Mouse (Mus musculus): ENCODE measurements at regions not wholly inside any gene's neighbourhood (a gene's known extent, or its start where the extent isn't known, plus 50 kb on each side); places are given as distances from the start of the nearest gene placed in this dataset.

DNA sequence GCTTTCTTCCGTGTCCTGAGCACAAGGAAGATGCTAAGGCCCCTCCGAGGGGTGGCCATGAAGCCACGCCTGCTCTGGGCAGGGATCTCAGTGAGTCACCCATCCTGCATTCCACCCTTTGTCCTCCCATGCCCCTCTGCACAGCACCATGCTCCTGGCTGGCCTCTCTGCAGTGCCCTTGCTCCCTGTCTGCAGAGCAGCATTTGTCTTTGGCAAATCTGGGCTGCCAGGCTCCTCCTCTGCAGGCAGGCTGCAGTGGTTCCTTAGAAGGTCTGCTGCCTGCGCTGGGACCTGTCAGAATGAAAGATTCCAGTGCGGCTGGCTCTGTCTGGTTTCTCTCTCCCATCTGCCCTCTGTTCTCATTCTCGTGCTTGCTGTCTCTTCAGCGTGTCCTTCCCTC is 111.3 kb upstream of the Xcl1 start:
- 21% methylated on average over 7 of the region's 7 CpGs for WGBS
- peak; percentile 20 for DNase-seq (ENCODE audit: low spot score)
- no peak overlapping the region for H3K4me3 ChIP-seq
- no peaks in the 10 kb centered on the region for H3K36me3 ChIP-seq
- peak overlapping the region; percentile 71 for H3K27ac ChIP-seq
- no peaks in the 10 kb centered on the region for H3K9me3 ChIP-seq
- peaks cover 17% of the 10 kb centered on the region for H3K4me1 ChIP-seq (replicated peaks)
- H3K27me3 ChIP-seq (ENCODE audit: insufficient read depth, poor library complexity, severe bottlenecking): no peaks in the 10 kb centered on the region

DNA sequence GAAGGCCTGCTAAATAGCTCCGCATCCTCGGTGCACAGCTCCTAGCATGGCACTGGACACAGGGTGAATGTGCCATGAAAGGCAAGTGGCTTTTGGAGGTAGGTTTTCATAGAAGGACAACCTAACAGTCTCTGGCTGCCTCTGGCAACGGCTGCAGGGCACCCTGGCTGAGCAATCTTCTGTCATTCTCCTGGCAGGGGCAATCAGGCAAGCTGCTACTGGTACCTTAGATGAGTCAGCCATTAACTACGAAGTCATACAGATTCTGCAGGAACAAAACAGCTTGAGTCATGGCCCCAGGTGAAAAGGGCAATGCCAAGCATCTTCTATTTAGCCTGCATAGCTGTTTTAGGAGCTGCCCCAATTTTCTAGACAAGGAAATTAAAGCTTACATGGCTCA is 110.7 kb upstream of the Xcl1 start:
- no peaks in the 10 kb centered on the region for H3K9me3 ChIP-seq
- H3K4me1 ChIP-seq (replicated peaks): peaks cover 17% of the 10 kb centered on the region
- H3K4me3 ChIP-seq: no peak overlapping the region
- H3K27ac ChIP-seq: peak overlapping the region; percentile 71; the same call in 1 of the 2 replicates
- H3K27me3 ChIP-seq (ENCODE audit: insufficient read depth, poor library complexity, severe bottlenecking): no peaks in the 10 kb centered on the region
- 76% methylated on average over 4 of the region's 4 CpGs for WGBS
- no peaks in the 10 kb centered on the region for H3K36me3 ChIP-seq
- DNase-seq (ENCODE audit: low spot score): no peak

DNA sequence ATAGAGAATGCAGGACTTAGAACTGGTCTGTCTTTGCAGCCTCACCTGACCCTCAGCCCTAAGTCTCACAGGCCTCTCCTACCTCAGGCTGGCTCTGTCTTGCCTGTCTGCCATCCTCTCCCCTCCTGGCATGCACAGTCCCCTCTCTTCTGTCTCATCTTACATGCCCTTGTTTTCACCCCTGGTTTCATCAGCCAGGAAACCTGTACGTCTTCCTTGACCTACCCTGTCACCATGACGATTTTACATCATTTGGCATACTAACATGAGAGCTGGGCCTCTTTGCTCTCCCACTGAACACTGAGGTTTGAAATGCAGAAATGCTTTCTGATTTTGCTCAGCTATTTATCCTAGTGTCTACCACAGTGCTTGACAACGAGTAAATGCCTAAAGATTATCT is 108.0 kb upstream of the Xcl1 start:
- H3K27ac ChIP-seq: no peak overlapping the region
- peaks cover 17% of the 10 kb centered on the region for H3K4me1 ChIP-seq (replicated peaks)
- H3K4me3 ChIP-seq: no peak overlapping the region
- no peaks in the 10 kb centered on the region for H3K27me3 ChIP-seq (ENCODE audit: insufficient read depth, poor library complexity, severe bottlenecking)
- DNase-seq (ENCODE audit: low spot score): no peak
- no peaks in the 10 kb centered on the region for H3K9me3 ChIP-seq
- no peaks in the 10 kb centered on the region for H3K36me3 ChIP-seq
- 56% methylated on average over 3 of the region's 3 CpGs for WGBS

DNA sequence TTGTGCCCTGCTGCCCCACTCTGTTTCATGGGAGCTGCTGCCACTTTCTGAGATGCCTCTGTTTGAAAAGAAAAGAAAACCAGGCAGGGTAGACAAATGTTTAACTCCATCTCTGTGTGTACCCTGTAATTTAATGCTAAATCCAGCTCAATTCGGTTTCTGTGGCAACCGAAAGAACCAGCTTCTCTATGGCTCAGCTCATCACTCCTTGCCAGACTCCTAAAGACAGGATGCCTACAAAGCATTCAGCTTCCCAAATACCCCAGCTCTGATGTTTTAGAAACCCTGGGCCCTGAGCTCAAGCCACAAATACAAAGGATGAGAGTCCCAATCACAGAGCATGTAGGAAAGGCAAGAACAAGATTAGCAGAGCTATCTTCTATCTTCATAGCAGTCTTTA is 106.8 kb upstream of the Xcl1 start:
- H3K4me3 ChIP-seq: no peak overlapping the region
- H3K36me3 ChIP-seq: no peaks in the 10 kb centered on the region
- no peaks in the 10 kb centered on the region for H3K27me3 ChIP-seq (ENCODE audit: insufficient read depth, poor library complexity, severe bottlenecking)
- H3K4me1 ChIP-seq (replicated peaks): peaks cover 17% of the 10 kb centered on the region
- no peak overlapping the region for H3K27ac ChIP-seq
- WGBS: 83% methylated on average over 2 of the region's 2 CpGs
- H3K9me3 ChIP-seq: no peaks in the 10 kb centered on the region
- DNase-seq (ENCODE audit: low spot score): no peak

DNA sequence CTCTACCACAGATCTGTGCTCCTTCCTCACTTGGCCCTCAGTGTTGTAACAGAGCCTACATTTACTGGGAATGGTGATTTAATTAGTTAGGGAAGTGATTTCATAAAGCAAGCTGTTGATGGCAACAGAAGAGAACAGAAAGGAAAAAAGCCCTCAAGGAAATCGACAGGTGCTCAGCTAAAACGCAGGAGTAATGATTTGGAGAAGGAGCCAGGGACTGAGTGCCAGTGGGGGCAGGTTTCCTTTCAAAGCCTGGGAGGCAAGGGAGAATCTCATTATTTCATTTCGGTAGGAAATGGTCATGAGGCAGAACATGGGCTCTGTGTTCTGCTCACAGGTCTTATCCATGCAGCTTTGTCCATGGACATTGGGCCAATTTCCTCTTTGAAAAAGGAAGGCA is 101.3 kb upstream of the Xcl1 start:
- no peak for DNase-seq (ENCODE audit: low spot score)
- H3K4me1 ChIP-seq (replicated peaks): no peaks in the 10 kb centered on the region
- H3K9me3 ChIP-seq: no peaks in the 10 kb centered on the region
- no peaks in the 10 kb centered on the region for H3K27me3 ChIP-seq (ENCODE audit: insufficient read depth, poor library complexity, severe bottlenecking)
- no peak overlapping the region for H3K4me3 ChIP-seq
- H3K36me3 ChIP-seq: no peaks in the 10 kb centered on the region
- H3K27ac ChIP-seq: no peak overlapping the region
- WGBS: 77% methylated on average over 3 of the region's 3 CpGs

DNA sequence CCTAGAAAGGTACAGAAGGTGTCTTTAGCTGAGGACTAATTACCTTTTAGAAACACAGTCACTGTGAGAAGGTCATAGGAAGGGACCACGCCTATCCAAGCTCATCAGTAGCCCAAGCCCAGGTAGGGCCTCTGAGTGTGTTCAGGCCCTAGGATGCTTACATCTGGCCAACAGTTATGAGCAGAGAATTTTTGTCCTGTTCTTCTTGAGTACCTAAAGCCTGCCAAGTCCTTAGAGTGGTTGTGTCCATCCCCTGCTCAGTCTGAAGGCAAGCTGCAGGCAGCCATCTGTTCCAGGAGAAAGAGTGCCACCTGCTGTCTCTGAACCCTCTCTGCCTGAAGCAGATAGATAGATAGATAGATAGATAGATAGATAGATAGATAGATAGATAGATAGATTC is 100.3 kb upstream of the Xcl1 start:
- Histone ChIP-seq H3K27me3 (ENCODE audit: insufficient read depth, poor library complexity, severe bottlenecking) (no peaks in the 10 kb centered on the region), H3K4me3 (no peak overlapping the region), H3K9me3 (no peaks in the 10 kb centered on the region), H3K27ac (no peak overlapping the region), H3K36me3 (no peaks in the 10 kb centered on the region), H3K4me1 (replicated peaks) (no peaks in the 10 kb centered on the region)
- DNase-seq (ENCODE audit: low spot score): no peak
- 79% methylated on average over 1 of the region's 1 CpGs for WGBS

DNA sequence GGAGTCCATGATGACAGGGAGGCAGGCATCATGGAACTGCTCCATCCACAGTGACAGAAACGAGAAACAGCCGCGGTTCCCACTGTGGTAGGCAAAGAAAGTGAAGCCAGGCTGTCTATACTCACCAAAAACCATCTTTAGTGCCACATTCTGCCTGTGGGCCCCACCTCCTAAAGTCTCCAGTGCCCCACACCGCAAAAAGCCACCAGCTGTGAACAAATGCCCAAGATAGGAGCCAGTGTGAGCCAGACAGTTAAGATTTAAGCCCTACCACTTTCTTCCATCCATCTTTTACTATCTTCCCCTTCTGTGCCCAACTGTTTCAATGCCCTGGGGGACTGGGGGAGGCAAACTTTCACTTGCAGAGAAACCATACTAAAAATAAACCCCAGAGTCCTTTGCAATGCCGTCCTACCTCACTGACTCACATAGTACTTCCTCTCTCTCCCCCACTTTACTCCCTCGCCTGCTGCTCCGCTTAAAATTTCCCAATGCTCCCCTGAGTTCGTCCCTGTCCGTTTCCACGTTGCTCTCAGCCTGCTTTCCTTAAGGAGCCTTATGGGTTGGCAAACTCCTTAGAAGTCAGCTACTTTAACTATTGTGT is 85.7 kb upstream of the Xcl1 start:
- DNase-seq (ENCODE audit: low spot score): no peak
- no peak overlapping the region for H3K4me3 ChIP-seq
- peaks cover 13% of the 10 kb centered on the region; the same call in 1 of the 2 replicates for H3K4me1 ChIP-seq (replicated peaks)
- H3K36me3 ChIP-seq: no peaks in the 10 kb centered on the region
- no peaks in the 10 kb centered on the region for H3K9me3 ChIP-seq
- no peak overlapping the region for H3K27ac ChIP-seq
- 79% methylated on average over 10 of the region's 10 CpGs for WGBS
- no peaks in the 10 kb centered on the region for H3K27me3 ChIP-seq (ENCODE audit: insufficient read depth, poor library complexity, severe bottlenecking)

DNA sequence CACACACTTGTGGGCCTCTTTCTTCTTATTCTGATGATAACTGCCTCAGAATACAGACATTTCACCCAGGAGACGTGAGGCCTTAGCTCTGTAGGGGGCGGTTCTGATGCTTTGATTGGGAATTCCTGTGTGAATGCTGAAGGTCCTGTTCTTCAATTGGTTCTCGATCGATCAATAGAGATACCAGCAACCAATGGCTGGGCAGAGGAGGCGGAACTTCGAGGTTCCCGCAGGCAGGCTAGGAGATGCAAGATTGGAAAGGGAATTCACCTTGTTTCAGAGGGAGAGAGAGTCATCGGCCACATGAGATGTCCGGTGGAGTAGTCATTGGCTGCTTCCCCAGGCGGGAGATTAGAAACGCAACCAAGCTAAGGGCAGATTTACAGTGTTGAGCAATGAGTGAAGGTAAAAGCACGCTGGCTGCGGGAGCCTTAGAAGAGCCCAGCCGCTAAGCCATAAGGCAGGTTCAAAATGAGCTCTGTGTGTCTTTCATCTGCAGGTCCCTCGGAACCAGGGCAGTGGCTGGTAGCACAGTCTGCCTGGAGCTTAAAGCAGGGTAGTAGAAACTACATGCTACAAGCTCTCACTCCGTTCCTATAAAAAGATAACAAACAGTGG is 83.5 kb upstream of the Xcl1 start:
- Histone ChIP-seq H3K9me3 (no peaks in the 10 kb centered on the region), H3K27me3 (ENCODE audit: insufficient read depth, poor library complexity, severe bottlenecking) (no peaks in the 10 kb centered on the region), H3K27ac (peak overlapping the region; percentile 82), H3K4me1 (replicated peaks) (peaks cover 13% of the 10 kb centered on the region; the same call in 1 of the 2 replicates), H3K4me3 (peak overlapping the region; percentile 49), H3K36me3 (no peaks in the 10 kb centered on the region)
- WGBS: 16% methylated on average over 16 of the region's 16 CpGs
- peak; percentile 83 for DNase-seq (ENCODE audit: low spot score)

DNA sequence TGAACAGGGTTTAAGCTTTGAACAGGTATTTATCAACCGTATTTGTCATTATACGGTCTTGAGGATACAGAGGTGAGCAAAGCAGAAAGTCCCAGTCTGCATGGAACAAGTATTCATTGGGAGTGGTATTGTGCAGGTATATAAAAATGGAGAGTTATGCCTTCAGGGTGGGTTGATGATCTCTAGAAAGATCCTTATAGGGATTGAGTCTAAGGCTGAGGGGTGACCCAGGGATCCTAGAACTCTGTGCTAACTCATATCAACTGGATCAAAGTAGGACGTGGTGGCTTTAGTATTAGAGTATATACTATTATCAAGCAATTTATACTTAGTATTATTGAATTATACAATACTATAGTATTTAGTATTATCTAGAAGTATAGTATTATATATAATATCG is 82.9 kb upstream of the Xcl1 start:
- WGBS: 85% methylated on average over 4 of the region's 4 CpGs
- no peaks in the 10 kb centered on the region for H3K36me3 ChIP-seq
- H3K27ac ChIP-seq: no peak overlapping the region
- H3K9me3 ChIP-seq: no peaks in the 10 kb centered on the region
- H3K27me3 ChIP-seq (ENCODE audit: insufficient read depth, poor library complexity, severe bottlenecking): no peaks in the 10 kb centered on the region
- no peak for DNase-seq (ENCODE audit: low spot score)
- H3K4me1 ChIP-seq (replicated peaks): peaks cover 13% of the 10 kb centered on the region; the same call in 1 of the 2 replicates
- peak overlapping the region; percentile 49; the same call in 1 of the 2 replicates for H3K4me3 ChIP-seq

DNA sequence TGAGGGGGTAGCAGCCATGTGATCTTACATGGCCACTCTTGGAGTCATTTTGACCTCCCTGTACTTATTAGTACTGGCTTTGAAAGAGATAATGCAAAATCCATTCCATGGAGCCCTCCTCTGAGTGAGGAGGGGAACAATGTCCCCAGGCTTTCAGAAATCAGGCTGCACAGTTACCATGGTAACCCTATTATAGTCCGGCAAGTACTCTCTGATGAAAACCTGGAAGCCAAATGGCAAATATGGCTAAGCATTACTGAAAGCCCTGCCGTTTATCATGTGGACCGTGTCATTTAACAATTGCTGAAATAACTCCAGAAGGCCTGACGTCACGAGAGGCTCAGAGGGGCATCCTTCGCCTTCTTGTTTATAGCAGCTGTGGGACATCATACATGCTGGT is 82.5 kb upstream of the Xcl1 start:
- WGBS: 61% methylated on average over 6 of the region's 6 CpGs
- no peaks in the 10 kb centered on the region for H3K27me3 ChIP-seq (ENCODE audit: insufficient read depth, poor library complexity, severe bottlenecking)
- no peaks in the 10 kb centered on the region for H3K36me3 ChIP-seq
- no peak for DNase-seq (ENCODE audit: low spot score)
- peaks cover 13% of the 10 kb centered on the region; the same call in 1 of the 2 replicates for H3K4me1 ChIP-seq (replicated peaks)
- no peak overlapping the region for H3K27ac ChIP-seq
- no peaks in the 10 kb centered on the region for H3K9me3 ChIP-seq
- H3K4me3 ChIP-seq: no peak overlapping the region

DNA sequence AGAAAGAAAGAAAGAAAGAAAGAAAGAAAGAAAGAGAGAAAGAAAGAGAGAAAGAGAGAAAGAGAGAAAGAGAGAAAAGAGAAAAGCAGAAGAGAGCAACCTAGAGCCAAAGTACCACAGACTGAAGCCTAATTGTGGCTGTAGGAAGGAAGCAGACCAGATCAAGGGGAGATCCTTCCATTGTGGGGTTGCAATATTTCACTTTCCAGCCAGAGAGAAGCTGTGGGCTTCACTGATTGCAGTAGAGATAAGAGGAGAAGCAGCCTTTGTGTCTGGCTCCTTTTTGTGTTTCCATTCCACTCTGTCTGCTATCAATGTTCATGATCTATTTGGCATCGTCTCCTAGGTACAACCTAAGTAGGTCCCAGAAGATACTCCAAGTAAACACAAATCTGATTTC is 79.0 kb upstream of the Xcl1 start:
- DNase-seq (ENCODE audit: low spot score): no peak
- WGBS: 89% methylated on average over 1 of the region's 1 CpGs
- Histone ChIP-seq H3K27ac (no peak overlapping the region), H3K4me1 (replicated peaks) (peaks cover 13% of the 10 kb centered on the region; the same call in 1 of the 2 replicates), H3K4me3 (no peak overlapping the region), H3K27me3 (ENCODE audit: insufficient read depth, poor library complexity, severe bottlenecking) (no peaks in the 10 kb centered on the region), H3K9me3 (no peaks in the 10 kb centered on the region), H3K36me3 (no peaks in the 10 kb centered on the region)

DNA sequence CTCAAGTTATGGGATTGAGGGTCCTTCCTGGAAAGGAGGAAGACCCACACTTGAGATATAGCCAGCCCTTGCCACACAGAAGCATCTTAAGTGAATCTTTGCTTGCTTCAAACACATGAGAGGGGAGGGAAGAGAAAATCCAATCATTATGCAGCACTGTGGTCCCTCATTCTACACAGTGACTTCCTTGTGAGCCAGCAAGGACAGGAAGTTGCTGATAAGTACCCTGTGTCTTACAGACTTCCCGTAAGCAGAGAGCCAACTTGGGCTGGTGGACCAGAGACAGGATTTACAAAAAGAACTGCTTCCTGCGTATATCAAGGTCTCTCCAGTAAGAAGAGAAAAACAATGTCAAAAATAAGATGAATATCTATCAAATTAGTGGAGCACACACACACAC is 78.1 kb upstream of the Xcl1 start:
- no peak for DNase-seq (ENCODE audit: low spot score)
- Histone ChIP-seq H3K9me3 (no peaks in the 10 kb centered on the region), H3K27ac (no peak overlapping the region), H3K4me1 (replicated peaks) (peaks cover 10% of the 10 kb centered on the region; the same call in 1 of the 2 replicates), H3K4me3 (no peak overlapping the region), H3K27me3 (ENCODE audit: insufficient read depth, poor library complexity, severe bottlenecking) (no peaks in the 10 kb centered on the region), H3K36me3 (no peaks in the 10 kb centered on the region)
- WGBS: 88% methylated on average over 2 of the region's 2 CpGs

DNA sequence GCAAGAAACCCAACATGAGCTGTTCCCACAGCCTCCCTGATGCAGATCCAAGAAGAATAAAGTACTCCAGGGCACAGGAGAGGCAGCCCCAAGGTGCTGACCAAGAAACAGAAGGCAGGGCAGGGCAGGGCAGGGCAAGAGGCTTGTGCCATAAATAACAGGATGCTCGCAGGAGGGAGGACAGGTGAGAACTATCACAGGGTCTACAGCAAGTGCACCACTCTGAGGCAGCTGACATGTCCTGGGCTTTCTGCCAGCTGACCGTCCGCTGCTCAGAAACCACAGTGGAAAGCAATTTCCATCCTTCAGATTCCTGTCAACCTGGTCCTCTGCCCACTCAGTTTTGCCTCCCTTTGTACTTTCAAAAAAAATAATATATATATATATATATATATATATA is 77.0 kb upstream of the Xcl1 start:
- H3K36me3 ChIP-seq: no peaks in the 10 kb centered on the region
- no peak overlapping the region for H3K4me3 ChIP-seq
- WGBS: 96% methylated on average over 3 of the region's 3 CpGs
- H3K27ac ChIP-seq: no peak overlapping the region
- no peaks in the 10 kb centered on the region for H3K9me3 ChIP-seq
- no peaks in the 10 kb centered on the region for H3K4me1 ChIP-seq (replicated peaks)
- DNase-seq (ENCODE audit: low spot score): no peak
- no peaks in the 10 kb centered on the region for H3K27me3 ChIP-seq (ENCODE audit: insufficient read depth, poor library complexity, severe bottlenecking)

DNA sequence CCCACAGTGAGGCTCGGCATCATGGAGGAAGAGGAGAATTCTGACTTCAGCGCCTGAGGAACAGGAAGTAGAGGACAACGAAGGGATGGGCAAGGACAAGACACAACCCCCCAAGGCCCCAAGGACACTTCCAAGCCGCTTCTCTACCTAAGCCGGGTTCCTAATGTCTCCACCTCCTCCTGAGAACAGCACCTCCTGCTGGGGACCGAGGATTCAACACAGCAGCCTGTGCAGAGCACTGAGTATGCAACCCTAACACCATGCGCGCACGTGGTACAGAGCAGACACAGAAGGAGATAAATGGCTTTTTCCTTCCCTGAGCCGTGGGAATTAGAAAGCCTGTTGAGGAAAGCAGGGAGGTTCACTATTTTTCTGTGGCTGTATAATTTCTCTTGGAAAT is 64.2 kb upstream of the Xcl1 start:
- no peaks in the 10 kb centered on the region for H3K27me3 ChIP-seq (ENCODE audit: insufficient read depth, poor library complexity, severe bottlenecking)
- no peaks in the 10 kb centered on the region for H3K4me1 ChIP-seq (replicated peaks)
- H3K4me3 ChIP-seq: no peak overlapping the region
- no peaks in the 10 kb centered on the region for H3K36me3 ChIP-seq
- H3K27ac ChIP-seq: no peak overlapping the region
- H3K9me3 ChIP-seq: no peaks in the 10 kb centered on the region
- WGBS: 70% methylated on average over 10 of the region's 10 CpGs
- DNase-seq (ENCODE audit: low spot score): no peak

Data from hindbrain, embryonic 10.5 days (tissue).